Mouse (Mus musculus): ENCODE measurements around the gene Pfdn6.

Gene Pfdn6

DNA sequence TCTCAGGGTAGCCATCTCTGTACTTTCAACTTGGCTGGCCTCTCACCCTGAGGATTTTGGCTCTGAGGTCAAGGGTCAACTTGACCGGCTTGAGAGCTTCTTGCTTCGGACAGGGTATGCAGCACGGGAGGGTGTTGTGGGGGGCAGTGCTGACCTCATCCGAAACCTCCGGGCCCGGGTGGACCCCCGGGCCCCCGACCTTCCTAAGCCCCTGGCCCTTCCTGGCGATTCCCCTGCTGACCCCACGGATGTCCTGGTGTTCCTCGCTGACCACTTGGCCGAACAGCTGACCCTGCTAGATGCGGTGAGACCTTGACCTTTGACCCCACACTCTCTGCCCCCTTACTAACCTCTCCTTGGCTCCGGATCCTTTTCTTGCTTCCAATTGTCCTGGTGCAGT is 7.7 kb downstream of the Pfdn6 start:
- DNase-seq (ENCODE audit: low read depth, low spot score): no peak

DNA sequence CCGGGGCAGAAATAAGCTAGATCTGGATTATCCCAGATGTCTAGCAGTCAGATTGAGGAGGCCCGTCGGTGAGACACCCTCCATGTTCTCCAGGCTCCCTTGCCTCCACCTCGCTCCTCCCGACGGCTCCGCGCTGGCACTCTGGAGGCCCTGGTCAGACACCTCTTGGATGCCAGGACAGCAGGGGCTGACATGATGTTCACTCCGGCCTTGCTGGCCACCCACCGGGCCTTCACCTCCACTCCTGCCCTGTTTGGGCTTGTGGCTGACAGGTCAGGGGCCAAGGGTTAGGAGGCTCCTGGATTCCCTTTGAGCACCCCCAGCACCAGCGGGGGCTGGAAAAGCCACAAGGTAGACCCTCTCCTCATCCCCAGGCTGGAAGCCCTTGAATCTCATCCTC is 8.2 kb downstream of the Pfdn6 start:
- DNase-seq (ENCODE audit: low read depth, low spot score): no peak

DNA sequence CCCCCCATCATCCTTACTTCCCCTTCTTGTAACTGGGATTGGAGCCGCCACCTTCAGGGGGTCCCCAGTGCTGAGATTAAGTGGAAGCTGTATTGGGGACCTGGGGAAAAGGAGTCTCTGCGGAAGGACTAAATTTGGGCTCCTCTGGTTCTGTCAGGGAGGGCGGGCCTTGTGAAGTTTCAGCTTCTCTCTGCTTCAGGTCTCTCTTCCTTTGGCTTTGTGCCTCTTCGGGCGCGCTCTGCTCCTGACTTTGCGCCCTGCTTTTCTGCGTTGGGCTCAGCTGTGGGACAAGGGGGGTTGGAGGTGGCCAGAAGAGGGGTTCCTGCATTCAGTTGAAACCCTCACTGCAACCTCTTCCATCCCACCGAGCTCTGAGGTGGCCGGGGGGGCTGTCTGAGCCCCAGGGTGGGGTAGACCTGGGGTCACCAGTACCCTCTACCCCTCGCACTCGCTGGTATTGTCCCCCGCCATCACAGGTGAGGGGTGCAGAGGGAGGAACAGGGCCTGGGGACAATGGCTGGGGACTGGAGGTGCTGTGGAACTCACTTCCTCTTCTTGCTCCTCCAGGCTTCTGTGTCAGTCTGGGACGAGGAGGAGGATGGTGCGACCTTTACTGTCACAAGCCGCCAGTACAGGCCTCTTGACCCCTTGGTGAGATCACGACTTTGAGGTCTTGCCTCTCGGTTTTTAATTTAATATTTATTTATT is 8.8 kb downstream of the Pfdn6 start:
- DNase-seq (ENCODE audit: low read depth, low spot score): peak; percentile 51

DNA sequence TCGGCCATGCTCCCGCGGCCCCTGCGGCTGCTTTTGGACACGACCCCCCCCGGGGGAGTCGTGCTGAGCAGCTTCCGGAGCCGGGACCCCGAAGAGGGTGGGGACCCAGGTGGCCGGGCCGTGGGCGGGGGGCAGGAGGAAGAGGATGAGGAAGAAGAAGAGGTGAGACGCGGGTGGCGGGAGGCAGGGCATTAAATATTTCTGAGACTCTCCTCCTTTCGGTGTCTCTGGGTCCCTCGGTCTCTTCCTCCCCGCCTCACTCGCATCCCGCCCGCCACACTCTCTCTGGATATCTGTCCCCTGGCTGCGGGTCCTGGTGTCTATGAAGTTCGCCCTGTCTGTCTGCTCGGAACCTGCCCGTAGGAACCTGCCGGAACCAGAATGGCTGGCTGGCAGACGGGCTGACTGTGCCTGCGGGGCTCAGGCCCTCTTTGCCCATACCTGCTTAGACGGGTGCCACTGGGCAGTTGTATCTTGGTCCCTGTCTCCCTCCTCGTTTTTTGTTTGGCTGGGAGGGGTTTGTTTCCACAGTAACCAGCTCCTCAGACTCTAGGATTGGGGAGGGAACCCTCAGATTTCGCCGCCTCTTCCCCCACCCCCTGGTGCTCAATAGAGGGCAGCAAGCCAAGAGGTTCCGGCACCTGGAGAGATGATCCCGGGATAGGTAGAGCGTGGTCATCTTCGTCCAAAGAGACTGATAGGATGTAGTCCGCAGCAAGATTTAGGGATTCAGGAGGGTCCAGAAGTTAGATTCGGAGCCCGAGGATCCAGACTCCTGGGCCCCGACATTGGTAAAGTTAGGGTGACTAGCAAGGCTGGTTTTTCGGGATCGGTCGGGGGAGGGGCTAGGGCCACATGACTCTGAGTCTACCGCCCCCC is 9.6 kb downstream of the Pfdn6 start:
- DNase-seq (ENCODE audit: low read depth, low spot score): peak; percentile 85

DNA sequence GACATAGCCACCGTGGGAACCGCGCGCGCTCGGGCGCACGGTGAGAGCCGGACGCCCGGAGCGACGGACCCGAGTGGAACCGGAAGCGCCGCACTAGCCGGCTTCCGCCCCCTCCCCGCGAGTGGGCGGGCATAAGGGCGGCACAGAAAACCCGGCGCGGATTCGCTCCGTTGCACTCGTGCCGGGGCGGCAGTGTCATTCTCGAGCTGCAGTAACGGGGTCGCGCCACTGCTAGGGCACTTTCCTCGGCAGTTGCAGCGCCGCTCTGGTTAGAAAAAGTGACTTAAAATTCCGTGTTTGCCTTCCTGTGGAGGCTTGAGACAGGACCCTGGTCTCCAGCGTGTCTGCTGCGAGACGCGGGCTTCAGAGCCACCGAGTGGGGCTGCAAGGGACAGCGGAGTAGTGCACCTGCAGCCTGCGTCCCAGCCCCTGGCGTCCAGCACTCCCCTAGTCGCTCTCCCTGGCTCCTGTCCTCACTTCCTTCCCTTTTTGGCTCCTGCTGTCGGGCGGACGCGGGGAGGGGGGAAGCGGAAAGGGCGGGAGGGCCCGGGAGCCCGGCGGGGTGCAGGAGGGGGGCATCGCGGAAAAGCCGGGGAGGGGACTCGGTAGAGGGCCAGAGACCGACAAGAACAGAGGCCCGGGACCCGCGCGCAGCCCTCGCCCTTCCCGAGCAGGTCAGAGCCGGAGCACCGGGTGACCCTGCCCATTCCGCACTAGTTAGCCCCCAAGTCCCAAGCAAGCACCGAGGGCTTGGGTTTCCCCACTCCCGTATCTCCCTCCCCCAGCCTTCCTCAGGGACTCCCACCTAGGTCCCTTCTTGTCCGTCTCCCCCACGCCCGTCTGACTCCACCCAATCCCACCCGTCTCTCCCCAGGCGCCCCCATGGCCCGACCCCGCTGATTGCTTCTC is 10.5 kb downstream of the Pfdn6 start, which contains the start of gene Rgl2:
Gene Rgl2 (plus strand): TSS at position 173 of the 909 bp plus-strand sequence.
- peak; percentile 95 for DNase-seq (ENCODE audit: low read depth, low spot score)

DNA sequence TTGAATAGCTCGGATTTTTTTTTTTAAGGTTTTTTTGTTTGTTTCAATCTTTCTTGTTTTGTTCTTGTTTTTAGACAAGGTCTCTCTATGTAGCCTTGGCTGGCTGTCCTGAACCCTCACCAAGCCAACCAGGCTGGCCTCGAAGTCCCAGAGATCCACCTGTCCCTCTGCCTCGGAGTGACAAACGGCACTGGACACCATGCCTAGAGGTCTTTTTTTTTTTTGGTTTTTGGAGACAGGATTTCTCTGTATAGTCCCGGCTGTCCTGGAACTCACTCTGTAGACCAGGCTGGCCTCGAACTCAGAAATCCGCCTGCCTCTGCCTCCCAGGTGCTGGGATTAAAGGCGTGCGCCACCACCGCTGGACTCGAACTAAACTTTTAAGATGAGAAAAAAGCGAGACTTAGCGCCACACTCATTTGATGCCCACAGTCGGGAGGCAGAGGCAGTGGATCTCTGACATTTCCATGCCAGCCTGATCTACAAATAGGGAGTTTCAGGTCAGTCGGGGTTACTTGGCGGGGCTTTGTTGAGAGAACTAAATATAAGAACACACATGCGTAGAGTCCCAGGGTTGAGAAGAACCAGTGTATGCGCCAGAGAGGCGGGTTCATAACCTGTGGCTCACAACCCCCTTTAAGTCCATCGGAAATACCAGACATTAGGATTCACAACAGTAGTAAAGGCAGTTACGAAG is 11.7 kb downstream of the Pfdn6 start:
- no peak for DNase-seq (ENCODE audit: low read depth, low spot score)

DNA sequence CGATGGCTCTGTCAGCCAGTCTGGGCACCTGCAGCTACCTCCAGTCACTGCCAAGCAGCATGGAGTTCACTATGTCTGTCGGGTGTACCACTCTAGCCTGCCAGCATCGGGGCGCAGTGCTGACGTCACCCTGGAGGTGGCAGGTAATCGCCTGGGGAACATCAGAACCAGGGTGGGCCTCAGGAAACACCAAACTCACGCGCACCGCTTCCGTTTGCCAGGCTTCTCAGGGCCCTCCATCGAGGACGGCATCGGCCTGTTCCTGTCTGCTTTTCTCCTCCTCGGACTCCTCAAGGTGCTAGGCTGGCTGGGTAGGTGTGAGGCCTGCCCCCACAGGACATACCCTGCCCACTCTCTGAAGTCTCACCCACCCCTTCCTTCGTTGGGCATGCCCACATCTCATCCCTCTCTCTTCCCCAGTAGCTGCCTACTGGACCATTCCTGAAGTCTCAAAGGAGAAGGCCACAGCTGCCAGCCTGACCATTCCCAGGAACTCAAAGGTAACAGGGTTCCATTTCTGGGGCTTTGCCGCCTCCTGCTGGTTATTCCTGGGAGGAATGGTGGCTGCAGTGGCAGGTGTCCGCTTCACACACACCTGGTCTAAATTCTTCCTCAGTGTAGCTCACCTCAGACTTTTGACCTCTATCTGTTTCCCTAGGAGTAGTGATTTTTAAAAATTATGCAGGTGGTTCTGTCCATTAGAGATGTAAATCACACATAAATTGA is 13.8 kb downstream of the Pfdn6 start:
- DNase-seq (ENCODE audit: low read depth, low spot score): no peak

DNA sequence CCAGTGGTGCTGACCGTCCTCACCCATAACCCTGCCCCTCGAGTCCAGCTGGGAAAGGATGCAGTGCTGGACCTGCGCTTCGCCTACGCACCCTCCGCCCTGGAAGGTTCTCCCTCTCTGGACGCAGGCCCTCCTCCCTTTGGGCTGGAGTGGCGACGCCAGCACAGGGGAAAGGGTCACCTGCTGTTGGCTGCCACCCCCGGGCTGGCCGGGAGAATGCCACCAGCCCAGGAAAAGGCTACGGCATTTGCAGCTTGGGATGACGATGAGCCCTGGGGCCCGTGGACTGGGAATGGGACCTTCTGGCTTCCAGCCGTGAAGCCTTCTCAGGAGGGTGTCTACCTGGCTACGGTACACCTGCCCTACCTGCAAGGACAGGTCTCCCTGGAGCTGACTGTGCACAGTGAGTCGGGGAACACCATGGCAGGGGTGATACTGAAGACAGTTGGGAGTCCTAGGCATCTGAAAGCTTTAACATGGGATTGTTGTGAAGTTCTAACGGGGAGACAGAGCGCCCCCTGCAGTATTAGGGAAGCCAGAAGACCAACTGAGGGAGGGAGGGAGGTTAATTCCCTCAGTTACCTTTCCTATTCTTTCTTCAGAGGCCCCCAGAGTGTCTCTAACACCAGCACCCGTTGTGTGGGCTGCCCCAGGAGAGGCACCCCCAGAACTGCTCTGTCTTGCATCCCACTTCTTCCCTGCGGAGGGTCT is 14.6 kb downstream of the Pfdn6 start:
- no peak for DNase-seq (ENCODE audit: low read depth, low spot score)

DNA sequence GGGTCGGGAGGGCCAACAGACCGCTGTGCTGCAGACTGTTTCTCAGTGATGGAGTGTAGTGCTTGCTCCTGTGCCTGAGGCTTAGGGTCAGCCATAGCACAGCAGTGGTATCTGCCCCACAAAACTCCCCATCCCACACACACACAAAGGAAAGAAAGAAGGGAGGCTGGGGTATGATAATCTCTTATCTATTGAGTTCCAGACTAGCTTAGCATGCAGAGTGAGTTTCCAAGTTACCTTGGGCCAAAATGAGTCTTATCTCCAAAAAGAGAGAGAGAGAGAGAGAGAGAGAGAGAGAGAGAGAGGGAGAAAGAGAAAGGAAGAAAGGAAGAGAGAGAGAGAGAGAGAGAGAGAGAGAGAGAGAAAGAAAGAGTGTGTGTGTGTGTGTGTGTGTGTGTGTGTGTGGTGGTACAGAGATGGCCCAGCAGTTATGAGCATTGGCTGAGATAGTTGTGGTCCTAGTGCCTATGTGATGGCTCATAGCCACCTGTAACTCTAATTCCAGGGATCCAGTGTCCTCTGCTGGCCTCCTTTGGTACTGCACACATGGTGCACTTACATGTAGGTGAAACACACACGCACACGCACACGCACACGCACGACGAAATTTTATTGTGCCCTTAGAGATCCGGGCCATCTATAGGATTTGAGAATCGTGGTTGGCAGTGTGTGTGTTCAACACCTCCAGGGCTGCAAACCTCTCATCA is 15.4 kb downstream of the Pfdn6 start:
- DNase-seq (ENCODE audit: low read depth, low spot score): peak; percentile 82

DNA sequence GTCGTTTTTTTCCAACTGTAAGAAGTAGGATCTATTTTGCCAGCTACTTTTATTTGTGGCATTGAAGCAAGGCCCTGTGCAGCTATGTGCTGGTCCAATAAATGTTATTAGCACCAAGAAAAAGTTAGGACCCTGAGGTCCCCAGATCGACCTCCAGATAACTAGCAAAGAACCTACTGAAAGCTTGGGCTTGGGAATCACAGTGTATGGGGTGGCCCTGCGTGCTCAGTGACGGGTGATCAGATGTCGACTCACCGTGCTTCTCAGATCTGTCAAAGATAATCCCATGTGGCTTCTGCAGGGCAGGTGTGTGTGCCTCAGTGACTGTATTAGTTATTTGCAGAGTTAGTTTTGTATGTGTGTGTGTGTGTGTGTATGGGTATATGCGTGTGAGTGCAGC is 18.8 kb downstream of the Pfdn6 start:
- DNase-seq (ENCODE audit: low read depth, low spot score): no peak

DNA sequence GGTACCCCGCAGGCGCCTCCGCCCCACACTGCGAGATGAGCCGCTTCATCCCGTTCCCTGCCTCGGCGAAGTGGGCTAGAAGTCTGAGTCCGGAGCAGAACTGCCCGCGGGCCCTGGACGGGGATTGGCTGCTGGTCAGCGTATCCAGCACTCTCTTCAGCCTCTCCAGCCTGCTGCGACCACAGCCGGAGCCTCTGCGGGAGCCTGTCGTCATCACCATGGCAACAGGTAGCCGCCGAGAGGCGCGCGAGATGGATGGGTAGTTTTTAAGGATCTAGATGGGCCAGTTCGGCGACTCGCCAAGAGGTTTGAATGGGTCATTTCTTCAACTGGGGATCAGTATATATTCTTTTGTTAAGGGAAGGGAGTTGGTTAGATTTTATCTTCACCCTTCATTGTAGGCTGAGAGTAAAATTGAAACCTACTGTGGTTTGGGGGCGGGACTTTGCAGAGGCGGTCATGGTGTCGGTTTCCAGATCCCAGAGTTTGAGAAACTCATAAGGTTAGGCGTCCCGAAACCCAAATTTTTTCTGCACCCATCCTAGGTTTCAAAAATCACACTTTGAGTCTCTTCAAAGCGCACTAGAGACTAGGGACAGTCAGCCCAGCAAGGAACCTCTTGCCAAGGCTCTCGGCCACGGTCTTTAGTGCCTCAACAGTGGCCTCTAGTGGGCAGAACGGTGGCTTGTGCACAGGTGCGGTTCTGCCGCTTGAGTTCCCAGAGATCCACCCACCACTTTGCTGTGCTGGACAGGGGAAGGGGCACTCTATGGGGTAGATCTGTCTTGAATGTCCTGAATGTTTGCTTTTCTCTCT is 19.7 kb downstream of the Pfdn6 start:
- DNase-seq (ENCODE audit: low read depth, low spot score): peak; percentile 93

DNA sequence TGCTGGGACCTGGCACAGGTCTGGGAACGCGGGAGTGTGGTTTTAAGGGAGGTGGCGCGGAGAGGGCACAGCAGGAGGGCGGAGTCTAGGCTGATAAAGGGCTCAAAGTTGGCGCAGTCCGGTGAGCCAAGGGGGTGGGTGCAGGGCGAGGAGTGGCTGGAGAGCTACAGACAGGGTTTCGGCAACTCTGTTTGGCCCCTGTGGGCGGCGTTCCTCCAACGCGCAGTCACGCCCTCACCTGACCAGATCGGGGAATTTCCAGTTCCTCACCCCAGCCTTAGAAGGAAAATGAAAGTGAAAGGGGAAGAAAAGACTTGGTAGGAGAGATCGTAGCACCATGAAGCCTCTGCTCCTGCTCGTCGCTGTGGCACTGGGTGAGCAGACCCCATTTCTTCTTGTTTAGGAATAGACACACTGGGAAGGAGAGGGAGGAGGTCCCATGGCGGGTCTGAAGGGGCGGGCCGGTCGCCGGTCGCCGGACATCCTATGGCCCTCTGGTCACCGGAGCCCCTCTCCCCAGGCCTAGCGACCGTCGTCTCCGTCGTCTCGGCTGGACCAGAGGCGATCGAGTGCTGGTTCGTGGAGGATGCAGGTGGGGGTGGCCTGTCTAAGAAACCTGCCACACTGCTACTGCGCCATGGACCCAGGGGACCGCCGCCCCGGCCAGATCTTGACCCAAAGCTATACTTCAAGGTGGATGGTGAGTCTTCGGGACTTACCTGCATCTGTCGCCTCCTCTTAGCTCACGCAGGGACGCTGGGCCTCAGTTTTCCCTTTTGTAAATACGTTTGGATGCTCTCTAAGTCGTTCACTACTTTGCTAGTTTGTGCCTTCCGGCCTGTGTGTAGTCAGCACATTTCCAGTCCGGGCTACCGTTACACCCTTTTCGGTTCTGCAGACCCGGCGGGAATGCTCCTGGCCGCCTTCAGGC is 20.5 kb downstream of the Pfdn6 start:
- DNase-seq (ENCODE audit: low read depth, low spot score): peak; percentile 97

DNA sequence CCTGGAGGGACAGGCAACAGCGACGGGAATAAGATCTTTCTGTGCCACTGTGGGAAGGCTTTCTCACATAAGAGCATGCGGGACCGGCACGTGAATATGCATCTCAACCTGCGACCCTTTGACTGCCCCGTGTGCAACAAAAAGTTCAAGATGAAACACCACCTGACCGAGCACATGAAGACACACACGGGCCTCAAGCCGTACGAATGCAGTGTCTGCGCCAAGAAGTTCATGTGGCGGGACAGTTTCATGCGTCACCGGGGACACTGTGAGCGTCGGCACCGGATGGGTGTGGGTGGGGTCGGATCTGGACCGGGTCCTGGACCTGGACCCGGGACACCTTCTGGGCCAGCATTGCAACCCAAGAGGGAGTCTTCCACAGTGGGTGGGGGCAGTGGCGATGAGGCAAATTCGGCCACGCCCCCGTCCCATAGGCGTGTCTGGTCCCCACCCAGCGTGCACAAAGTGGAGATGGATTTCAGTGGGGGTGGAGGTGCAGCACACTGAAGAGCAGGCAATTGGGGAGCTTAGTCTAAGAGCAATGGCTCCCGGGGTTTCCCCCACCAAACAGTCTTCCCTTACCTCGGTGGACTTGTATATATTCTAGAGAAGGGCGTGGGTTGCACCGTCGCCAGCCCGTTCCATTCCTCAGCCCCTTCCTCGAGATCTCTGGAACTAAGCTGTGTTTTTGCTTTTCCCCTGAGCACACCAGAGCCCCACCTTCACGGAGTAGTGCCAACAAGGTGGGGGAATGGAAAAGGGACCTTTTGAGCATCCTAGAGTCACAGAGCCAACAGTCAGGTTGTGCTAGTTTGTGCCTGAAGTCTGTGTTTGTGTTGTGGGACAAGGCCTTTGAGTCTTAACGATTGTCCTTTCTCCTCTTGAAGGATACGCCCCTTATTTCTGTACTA is 21.6 kb downstream of the Pfdn6 start:
- DNase-seq (ENCODE audit: low read depth, low spot score): no peak

DNA sequence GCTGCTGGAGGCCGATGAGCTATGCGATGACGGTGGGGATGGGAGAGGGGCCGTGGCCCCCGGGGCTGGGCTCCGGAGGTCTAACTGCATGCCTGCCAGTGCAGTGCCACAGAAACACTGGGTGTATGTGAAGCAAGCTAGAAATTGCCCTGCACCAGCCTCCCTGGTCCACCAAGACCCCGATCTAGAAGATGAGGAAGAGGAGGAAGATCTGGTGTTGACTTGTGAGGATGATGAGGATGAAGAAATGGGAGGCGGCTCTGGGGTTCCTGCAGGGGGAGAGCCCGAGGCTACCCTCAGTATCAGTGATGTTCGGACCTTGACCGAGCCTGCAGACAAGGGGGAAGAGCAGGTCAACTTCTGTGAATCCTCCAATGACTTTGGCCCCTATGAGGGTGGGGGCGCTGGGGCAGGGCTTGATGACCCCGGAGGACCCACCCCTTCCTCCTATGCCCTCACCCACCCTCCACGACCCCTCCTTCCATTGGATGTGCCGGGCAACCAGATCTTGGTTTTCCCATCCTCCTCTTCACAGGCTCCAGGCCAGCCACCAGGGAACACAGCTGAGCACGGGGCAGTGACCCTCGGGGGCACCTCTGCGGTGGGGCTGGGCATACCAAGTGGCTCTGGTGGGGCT is 22.4 kb downstream of the Pfdn6 start:
- DNase-seq (ENCODE audit: low read depth, low spot score): no peak

DNA sequence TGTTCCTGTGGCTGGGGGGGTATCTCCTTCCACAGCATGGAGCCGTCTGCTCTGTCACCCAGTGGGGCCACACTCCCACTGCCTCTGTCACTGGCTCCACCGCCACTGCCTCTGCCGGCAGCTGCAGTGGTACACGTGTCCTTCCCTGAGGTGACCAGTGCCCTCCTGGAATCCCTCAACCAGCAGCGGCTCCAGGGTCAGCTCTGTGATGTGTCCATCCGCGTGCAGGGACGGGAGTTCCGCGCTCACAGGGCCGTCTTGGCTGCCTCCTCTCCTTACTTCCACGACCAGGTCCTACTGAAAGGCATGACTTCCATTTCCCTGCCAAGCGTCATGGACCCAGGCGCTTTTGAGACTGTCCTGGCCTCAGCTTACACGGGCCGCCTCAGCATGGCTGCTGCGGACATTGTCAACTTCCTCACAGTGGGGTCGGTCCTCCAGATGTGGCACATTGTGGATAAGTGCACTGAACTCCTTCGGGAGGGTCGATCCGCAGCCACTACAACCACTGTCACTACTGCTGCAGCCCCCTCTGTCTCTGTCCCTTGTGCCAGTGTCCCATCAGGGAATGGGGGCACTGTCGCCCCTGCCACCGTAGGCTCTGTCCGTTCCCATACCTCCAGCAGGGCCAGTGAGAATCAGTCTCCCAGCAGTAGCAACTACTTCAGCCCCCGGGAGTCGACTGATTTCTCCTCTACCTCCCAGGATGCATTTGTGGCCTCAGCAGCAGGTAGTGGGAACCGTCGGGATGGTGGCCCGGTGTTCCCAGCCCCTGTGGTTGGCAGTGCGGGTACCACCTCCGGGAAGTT is 23.1 kb downstream of the Pfdn6 start:
- no peak for DNase-seq (ENCODE audit: low read depth, low spot score)

All from A20 (cell line).